Mouse (Mus musculus) brain, embryonic 18.5 days (tissue): Measurements from ENCODE around the gene Mtap.

Source experiments
- DNase-seq: peaks from one replicate; pipeline ENCODE4 v3.0.0-alpha.2; 2012; ENCODE audit warnings: low read depth, low spot score

Gene Mtap

DNA sequence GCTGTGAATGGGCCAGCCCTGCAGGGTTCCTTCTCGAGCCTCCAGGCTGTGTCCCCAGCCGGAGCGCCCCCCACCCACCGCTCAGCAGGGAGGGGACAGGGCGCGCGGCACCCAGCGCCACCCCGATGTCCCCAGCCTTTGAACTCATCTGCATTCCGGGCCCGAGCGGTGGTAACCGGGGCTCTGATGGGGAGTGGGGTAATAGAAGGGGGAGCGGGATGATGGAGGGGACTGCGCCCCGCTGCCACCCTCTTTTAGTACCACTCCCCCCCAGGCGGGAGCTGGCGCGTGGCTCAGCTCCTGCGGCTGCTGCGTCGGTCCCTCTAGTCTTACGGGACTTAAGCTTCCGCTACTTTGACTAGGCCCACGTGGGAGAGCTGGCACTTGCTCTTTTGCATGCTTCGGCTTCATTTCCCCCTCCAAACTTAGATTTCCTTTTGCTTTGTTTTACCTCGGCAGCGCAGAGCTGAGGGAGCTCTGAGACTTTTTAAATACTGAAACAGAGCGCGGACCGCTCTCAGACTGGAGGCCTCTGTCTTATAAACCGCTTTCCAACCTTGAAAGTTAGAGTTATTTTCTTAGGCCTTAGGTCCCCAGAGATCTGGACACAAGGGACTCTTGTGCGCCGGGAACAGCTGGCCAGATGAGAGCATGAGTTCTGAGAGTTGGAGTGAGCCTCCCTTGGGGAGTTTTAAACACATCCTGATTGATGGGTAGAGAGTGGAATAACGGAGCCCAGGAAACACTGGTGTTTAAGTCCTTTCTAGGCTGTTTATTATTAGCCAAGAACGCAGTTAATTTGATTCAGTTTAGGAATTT is 829 bp downstream of the Mtap start:
- DNase-seq = no peak

DNA sequence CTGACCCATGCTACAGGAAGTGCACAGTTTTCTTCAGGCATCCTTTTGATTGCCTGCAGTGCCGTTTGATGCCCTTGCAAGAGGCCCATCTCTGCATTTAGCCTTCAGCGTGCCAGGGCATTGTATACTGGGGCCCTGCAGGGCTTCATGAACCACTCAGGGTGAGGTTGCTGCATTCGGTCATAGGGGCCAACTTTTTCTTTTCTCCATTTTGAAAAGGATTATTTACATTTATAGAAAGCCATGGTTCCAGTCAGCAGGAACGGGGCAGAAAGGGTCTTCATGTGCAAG is 1.4 kb downstream of the Mtap start:
- DNase-seq = no peak

- DNase-seq = no peak
These were observed 3.9 kb downstream of the Mtap start for GRCm38 (mm10) chr4:89140832-89141231.

DNA sequence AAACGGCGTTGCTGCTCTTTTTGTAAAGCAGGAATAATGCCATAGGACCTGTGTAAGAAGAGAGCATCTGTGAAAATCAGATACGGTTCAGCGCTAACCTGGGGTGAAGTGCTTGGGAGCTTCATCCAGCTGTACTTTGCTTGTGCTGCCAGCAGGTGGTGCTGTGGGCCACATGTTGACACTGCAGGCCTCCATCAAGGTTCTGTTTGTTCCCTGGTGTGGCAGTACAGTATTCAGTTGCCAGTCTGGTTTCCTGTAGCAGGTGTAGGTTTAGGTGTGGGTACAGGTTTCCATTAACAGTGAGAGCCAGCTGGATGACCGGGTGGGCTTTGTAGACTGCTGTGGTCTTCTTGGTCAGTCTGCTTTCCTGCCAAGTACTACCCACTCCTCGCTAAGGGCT is 8.5 kb downstream of the Mtap start:
- no peak for DNase-seq

GRCm38 (mm10) chr4:89146291-89146690 is 9.4 kb downstream of the Mtap start:
- no peak for DNase-seq

DNA sequence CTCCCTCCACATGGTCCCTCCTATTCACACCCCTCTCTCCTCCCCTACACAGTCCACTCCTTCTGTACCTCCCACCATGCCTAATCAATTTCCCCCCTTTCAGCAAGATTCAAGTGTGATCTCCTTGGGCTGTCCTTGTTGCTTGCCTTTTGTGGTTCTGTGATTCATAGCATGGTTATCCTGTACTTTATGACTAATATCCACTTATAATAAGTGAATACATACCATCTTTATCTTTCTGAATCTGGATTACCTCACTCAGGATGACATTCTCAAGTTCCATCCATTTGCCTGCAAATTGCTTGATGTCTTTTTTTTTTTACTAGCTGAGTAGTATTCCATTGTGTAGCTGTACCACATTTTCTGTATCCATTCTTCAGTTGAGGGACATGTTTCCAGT is 12.3 kb downstream of the Mtap start:
- no peak for DNase-seq

DNA sequence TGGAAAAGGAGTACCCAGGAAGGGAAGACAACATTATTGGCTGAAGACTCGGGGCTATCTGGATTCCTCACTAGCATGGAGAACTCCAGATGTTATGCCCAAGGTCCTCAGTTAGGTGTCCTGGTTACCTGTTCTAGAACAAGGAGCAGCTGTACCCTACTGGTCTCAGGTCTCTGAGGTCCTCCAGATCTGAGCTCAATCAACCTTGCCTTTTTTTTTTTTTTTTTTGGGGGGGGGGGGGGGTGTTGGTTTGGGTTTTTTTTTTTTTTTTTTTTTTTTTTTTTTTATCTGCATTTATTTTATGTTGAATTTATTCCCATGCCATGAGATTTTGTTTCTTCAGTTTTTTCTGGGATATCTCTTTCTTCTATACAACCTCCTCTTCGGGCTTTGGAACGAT is 24.5 kb downstream of the Mtap start:
- DNase-seq = no peak

DNA sequence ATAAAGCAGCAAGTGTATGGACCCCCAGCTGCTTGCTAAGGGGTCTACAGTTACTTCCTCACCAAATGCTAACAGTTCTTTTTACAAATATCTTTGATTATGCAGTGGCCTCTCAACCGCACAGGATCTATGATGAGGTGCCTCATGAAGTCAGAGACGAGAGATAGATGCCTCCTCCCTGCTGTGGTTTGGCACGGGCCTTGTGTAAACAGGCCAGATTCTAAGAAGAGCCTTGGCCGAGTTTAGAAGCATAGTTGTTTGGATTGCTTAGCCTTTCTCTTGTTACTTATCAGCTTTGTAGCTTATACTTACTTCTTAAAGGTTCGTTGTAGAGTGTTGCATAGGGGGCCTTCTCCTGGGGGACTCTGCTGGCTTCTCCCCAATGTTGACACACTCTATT is 25.6 kb downstream of the Mtap start:
- DNase-seq = no peak

DNA sequence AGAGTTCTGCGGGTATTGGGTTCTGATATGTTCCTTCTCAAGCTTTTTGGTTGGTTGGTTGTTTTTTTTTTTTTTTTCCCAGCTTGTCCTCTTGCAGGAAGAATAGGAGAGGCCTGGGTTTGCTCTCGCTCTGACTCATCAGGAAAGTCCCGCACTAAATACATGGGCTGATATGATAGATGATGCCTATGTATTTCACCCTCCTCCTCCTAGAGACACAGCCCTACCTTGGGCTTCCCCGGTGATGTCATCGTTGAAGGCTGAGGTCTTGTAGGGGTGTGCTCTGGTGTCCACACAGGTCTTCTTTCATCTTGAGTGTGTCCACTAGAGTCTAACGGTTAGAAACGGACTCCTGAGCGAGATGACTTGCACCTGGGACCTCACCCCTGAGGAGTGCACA is 26.7 kb downstream of the Mtap start:
- no peak for DNase-seq

DNA sequence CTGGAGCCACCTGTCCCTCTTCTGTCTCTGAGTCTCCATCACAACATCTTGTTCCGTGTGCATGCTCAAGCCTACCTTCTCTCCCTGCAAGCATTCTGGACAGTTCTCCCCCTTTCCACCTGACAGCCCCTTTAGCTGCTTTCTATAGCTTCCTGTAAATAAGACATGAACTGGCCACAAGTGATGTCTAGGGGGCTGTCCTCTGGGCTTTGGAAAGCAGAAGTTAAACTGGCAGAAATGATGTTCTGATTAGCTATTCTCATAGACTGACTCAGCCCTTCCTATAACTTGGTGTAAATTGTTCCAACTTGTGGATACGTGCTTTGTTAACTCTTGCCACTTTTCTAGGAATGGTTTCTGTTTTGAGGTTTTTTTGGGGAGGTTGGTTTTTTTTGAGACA is 27.8 kb downstream of the Mtap start:
- no peak for DNase-seq

- no peak for DNase-seq
These were observed 32.0 kb downstream of the Mtap start for GRCm38 (mm10) chr4:89168877-89169276.

- no peak for DNase-seq
These were observed 32.8 kb downstream of the Mtap start for GRCm38 (mm10) chr4:89169739-89170138.

DNA sequence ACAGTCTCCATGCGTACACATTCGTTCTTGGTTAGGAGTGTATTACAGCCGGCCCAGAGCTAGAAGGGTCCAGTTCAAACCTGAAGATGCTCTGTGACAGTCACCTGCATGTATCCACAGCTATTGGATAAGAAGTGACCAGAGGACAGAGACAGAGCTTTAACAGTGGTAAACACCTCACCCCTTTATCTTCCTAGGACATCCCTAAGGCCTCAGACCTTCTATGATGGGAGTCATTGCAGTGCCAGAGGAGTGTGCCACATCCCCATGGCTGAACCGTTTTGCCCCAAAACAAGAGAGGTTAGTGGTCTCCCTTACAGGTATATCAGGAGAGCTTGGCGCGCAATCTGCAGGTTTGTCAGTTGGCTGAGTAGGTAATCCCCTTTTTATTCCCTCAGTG is 34.0 kb downstream of the Mtap start:
- DNase-seq = no peak

GRCm38 (mm10) chr4:89172873-89173605 is 36.1 kb downstream of the Mtap start:
- DNase-seq = peak; percentile 3

DNA sequence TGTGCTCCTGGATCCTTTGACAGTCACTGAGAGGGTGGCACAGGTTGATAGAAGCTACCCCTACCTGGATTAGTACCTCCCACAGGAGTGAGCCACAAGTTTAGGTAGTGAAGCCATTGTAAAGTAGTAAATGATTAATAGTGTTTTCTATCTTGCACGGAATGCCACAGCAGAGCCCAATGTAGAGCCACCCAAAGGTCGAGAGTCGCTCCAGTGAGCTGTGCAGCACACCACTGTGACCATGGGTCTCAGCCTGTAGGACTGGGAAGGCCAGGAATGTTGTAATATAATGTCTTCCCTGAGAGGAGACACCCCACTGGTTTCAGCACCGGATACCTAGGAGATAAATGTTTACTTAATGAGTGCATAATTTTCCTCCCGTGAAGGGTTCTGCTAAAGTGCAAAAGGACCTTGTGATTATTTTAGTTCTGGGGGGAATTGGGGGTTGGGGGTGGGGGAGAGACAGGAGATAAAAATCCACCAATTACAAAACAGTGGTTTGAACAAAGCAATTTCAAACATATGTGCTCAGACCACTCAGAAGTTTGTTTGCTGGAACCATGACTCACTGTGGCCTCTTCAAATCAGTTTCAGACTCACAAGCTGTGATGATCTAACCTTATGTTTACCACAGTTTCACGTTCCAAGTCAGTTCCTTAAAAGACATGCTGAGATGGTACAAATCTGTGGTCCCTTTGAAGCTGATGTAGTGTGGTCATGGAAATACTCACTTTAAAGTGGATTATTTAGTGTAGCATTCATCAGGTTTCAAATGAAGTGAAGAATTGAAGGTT is 40.8 kb downstream of the Mtap start:
- DNase-seq = no peak

- DNase-seq = no peak
These were observed 43.2 kb downstream of the Mtap start for GRCm38 (mm10) chr4:89180121-89180520.

GRCm38 (mm10) chr4:89181656-89182055 is 44.7 kb downstream of the Mtap start:
- DNase-seq = no peak

GRCm38 (mm10) chr4:89182486-89182885 is 45.6 kb downstream of the Mtap start:
- DNase-seq = no peak

DNA sequence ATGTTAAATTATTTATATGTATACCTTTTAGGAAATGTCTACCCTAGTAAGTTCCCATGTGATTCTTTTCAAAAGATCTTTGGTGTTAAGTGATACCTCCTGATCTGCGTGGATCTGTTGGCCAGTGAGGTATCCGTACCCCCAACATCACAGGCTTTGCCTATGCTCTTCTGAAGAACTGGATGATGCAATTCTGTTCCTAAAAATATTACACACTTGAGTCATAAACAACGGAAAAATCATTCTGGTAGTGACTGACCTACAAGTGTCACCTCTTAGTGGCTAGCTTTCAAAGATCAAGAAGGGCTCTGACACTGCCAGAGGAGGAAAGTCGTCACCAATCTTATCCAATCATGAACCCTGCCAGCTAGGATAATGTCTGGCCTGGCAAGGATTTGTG is 58.6 kb downstream of the Mtap start:
- no peak for DNase-seq

GRCm38 (mm10) chr4:89197128-89197527 is 60.2 kb downstream of the Mtap start:
- no peak for DNase-seq

DNA sequence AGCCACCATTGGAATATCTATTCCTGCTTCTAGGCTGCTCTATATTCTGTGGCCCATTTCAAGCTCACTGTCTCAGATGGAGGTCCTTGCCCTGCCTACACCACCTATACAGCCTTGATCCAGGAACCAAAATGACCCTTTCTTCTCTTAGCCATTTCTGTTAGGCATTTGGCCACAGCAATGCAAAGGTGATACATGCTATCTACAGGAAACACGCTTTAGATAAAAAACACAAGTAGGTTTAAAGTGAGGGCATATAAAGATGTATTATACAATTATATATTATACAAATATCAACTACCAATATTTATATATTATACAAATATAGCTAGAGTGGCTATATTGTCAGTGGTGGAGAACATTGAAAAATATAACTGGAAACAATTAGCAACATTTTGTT is 63.9 kb downstream of the Mtap start:
- DNase-seq = no peak

DNA sequence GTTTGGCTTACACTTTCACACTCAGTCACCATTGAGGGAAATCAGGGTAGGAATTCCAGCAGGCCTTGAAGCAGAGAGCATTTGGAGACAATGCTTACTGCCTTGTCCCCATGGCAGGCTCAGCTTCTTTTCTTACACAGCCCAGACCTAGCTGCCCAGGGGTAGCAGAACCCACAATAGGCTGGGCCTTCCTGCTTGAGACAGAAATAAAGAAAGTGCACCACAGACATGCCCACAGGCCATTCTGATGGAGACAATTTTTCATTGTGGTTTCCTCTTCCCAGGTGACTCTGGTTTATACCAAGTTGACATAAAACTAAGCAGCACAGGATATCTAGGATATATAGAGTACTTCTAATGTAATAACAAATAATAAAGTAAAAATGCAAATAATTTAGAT is 72.4 kb downstream of the Mtap start:
- no peak for DNase-seq

DNA sequence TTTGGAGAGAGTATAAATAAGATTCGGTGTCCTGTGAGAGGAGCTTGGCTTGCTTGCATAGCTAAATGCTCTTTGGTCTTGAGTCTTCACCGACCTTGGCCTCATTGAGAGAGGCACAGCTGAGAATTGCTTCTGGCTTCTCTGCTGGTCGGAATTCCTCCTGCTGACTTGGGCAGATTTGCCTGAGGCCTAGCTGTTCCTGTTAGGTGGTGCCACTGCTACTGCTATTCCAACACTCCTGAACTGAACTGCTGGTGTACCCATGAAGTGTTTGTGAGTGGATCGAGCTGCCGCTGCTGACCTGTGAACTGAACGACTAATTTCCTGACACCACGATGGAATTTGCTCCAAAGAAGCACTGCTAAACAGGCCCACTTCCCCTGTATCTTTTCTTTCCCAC is 73.4 kb downstream of the Mtap start:
- DNase-seq = no peak
